Mouse (Mus musculus): ENCODE measurements around the gene Igsf6. TPM values are rescaled to one million over a fixed set of nuclear protein-coding genes. Genes with fewer than 3 reads are reported as not detected.

The Igsf6 gene
- polyA plus RNA-seq, 1 experiment from 2014 or later: 0.96 TPM

DNA sequence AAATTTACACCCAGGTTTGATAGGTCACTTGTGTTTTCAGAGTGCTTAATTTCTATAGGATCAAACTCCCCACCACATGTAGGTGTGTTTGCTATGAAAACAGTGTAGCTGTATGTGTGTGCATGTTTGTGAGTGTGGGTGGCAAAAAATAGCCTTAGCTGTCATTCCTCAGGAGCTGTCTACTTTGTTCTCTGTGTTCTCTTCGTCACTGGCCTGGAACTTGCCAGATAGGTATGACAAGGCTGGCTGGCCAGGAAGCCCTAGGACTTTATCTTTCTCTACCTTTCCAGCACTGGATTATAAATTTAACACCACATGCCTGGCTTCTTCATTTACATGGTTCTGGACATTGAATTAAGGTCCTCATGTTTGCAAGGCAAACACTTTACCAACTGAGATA lies 30.1 kb downstream of the Igsf6 start:
- no peaks in the 10 kb centered on the region for H3K9me3 ChIP-seq (ENCODE audit: control insufficient read depth, low read length)
- H3K9ac ChIP-seq (ENCODE audit: low read length): no peak overlapping the region
- H3K4me1 ChIP-seq (replicated peaks; ENCODE audit: control insufficient read depth, insufficient read depth, low read length): no peaks in the 10 kb centered on the region
- no peak overlapping the region for H3K4me2 ChIP-seq (ENCODE audit: low read depth, low read length, severe bottlenecking)
- no peaks in the 10 kb centered on the region for H3K36me3 ChIP-seq (ENCODE audit: control insufficient read depth, insufficient read depth, low read length)
- 88% methylated on average over 1 of the region's 1 CpGs for WGBS
- no peak overlapping the region for H3K4me3 ChIP-seq (ENCODE audit: low read depth, low read length)
- H3K27ac ChIP-seq (ENCODE audit: low read depth, low read length): no peak overlapping the region
- DNase-seq (ENCODE audit: low spot score) (no peak), ATAC-seq (replicated peaks; ENCODE audit: low FRiP score) (no peak)
- no peaks in the 10 kb centered on the region for H3K27me3 ChIP-seq (ENCODE audit: control insufficient read depth, insufficient read depth, low read length)

DNA sequence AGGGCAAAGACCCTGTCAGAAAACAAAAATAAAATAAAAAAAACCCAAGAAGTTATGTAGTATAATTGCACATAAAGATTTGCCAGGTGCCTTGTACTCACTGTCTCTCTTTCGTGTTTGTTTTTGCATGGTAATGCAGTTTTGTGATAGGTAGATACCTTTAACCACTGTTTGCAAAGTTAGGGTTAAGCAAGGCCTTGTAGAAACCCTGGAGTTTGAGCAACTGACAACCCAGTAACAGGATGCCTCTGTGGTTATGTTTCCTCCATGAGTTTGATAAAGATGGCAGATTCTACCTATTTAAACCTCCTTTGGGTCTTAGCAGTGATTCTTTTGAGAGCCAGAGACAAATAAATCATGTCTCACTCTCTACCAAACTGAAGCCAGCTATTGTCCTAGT lies 30.9 kb downstream of the Igsf6 start:
- ATAC-seq (replicated peaks; ENCODE audit: low FRiP score): no peak
- H3K4me2 ChIP-seq (ENCODE audit: low read depth, low read length, severe bottlenecking): no peak overlapping the region
- H3K9ac ChIP-seq (ENCODE audit: low read length): no peak overlapping the region
- H3K4me3 ChIP-seq (ENCODE audit: low read depth, low read length): no peak overlapping the region
- no peak for DNase-seq (ENCODE audit: low spot score)
- no peaks in the 10 kb centered on the region for H3K4me1 ChIP-seq (replicated peaks; ENCODE audit: control insufficient read depth, insufficient read depth, low read length)
- H3K27me3 ChIP-seq (ENCODE audit: control insufficient read depth, insufficient read depth, low read length): no peaks in the 10 kb centered on the region
- H3K36me3 ChIP-seq (ENCODE audit: control insufficient read depth, insufficient read depth, low read length): no peaks in the 10 kb centered on the region
- no peaks in the 10 kb centered on the region for H3K9me3 ChIP-seq (ENCODE audit: control insufficient read depth, low read length)
- WGBS: 95% methylated on average over 1 of the region's 1 CpGs
- no peak overlapping the region for H3K27ac ChIP-seq (ENCODE audit: low read depth, low read length)

DNA sequence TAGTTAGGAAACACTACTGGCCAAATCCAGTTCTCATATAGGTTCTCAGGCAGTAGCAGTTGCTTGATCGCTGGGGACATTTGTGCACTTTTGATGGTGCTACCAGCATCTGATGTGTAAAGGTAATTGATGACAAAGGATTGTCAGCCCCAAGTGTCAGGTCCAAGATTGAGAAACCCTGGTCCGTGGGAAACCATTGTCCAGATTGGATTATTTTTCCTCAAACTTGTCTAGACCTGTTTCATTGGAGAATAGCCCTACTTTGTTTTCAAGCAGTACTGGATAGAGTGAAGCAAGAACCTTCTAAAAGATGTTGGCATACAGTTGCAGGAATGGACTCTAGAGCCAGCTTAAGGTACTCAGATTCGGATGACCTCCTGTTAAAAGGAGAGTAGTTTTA lies 31.4 kb downstream of the Igsf6 start:
- Histone ChIP-seq H3K36me3 (ENCODE audit: control insufficient read depth, insufficient read depth, low read length) (no peaks in the 10 kb centered on the region), H3K4me1 (replicated peaks; ENCODE audit: control insufficient read depth, insufficient read depth, low read length) (0 out of 2 replicates have a peak, but pooled peaks cover 2% of the 10 kb centered on the region), H3K4me3 (ENCODE audit: low read depth, low read length) (no peak overlapping the region), H3K4me2 (ENCODE audit: low read depth, low read length, severe bottlenecking) (no peak overlapping the region), H3K27me3 (ENCODE audit: control insufficient read depth, insufficient read depth, low read length) (no peaks in the 10 kb centered on the region), H3K9ac (ENCODE audit: low read length) (no peak overlapping the region), H3K27ac (ENCODE audit: low read depth, low read length) (no peak overlapping the region), H3K9me3 (ENCODE audit: control insufficient read depth, low read length) (no peaks in the 10 kb centered on the region)
- 94% methylated on average over 3 of the region's 3 CpGs for WGBS
- ATAC-seq (replicated peaks; ENCODE audit: low FRiP score): no peak
- DNase-seq (ENCODE audit: low spot score): no peak

DNA sequence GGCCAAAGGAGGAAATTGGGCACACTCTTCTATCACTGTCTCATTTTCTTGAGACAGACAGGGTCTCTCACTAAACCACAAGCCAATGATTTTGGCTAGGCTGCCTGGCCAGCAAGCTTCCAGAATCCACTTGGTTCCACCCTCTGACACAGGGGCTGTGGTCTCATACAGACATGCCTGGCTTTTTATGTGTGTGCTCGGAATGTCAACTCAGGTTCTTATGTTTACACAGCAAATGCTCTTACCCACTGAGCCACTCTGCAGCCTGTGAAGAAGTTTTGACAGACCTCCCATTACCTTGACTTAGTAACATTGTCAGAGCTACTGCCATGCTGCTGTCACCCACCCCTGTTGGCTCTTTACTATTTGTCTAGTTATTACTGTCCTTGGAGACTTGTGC lies 32.4 kb downstream of the Igsf6 start:
- H3K9ac ChIP-seq (ENCODE audit: low read length): no peak overlapping the region
- no peak for DNase-seq (ENCODE audit: low spot score)

DNA sequence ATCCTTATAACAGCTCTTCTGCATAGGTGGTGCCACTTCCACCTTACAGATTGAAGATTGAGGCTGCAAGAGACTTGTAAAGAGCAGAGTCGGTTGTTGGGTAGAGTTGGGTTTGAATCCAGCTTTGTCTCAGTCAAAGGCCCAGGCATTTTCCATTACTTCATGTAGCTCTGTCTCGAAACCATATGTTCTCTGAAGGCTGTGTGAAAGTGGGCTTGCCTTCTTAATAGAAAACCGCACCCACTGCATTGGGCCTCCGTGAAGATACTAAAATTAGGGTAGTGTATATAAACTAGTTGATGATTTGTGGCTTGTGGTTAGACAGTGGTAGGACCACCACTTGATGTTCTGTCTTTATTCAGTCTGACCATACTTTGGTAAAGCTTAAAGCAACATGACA lies 33.8 kb downstream of the Igsf6 start:
- H3K9me3 ChIP-seq (ENCODE audit: control insufficient read depth, low read length): no peaks in the 10 kb centered on the region
- no peak overlapping the region for H3K4me3 ChIP-seq (ENCODE audit: low read depth, low read length)
- H3K4me1 ChIP-seq (replicated peaks; ENCODE audit: control insufficient read depth, insufficient read depth, low read length): peaks cover 9% of the 10 kb centered on the region; the same call in 1 of the 2 replicates
- no peak overlapping the region for H3K4me2 ChIP-seq (ENCODE audit: low read depth, low read length, severe bottlenecking)
- DNase-seq (ENCODE audit: low spot score): no peak
- no peak overlapping the region for H3K9ac ChIP-seq (ENCODE audit: low read length)
- H3K27me3 ChIP-seq (ENCODE audit: control insufficient read depth, insufficient read depth, low read length): no peaks in the 10 kb centered on the region
- 97% methylated on average over 4 of the region's 4 CpGs for WGBS
- no peak for ATAC-seq (replicated peaks; ENCODE audit: low FRiP score)
- H3K36me3 ChIP-seq (ENCODE audit: control insufficient read depth, insufficient read depth, low read length): no peaks in the 10 kb centered on the region
- H3K27ac ChIP-seq (ENCODE audit: low read depth, low read length): no peak overlapping the region

More for the DNA sequence above, 32.4 kb downstream of the Igsf6 start:
- Histone ChIP-seq H3K27me3 (ENCODE audit: control insufficient read depth, insufficient read depth, low read length) (no peaks in the 10 kb centered on the region), H3K27ac (ENCODE audit: low read depth, low read length) (no peak overlapping the region), H3K36me3 (ENCODE audit: control insufficient read depth, insufficient read depth, low read length) (no peaks in the 10 kb centered on the region), H3K4me3 (ENCODE audit: low read depth, low read length) (no peak overlapping the region), H3K4me1 (replicated peaks; ENCODE audit: control insufficient read depth, insufficient read depth, low read length) (0 out of 2 replicates have a peak, but pooled peaks cover 4% of the 10 kb centered on the region), H3K4me2 (ENCODE audit: low read depth, low read length, severe bottlenecking) (no peak overlapping the region), H3K9me3 (ENCODE audit: control insufficient read depth, low read length) (no peaks in the 10 kb centered on the region)
- WGBS: 88% methylated on average over 1 of the region's 1 CpGs
- ATAC-seq (replicated peaks; ENCODE audit: low FRiP score): no peak

DNA sequence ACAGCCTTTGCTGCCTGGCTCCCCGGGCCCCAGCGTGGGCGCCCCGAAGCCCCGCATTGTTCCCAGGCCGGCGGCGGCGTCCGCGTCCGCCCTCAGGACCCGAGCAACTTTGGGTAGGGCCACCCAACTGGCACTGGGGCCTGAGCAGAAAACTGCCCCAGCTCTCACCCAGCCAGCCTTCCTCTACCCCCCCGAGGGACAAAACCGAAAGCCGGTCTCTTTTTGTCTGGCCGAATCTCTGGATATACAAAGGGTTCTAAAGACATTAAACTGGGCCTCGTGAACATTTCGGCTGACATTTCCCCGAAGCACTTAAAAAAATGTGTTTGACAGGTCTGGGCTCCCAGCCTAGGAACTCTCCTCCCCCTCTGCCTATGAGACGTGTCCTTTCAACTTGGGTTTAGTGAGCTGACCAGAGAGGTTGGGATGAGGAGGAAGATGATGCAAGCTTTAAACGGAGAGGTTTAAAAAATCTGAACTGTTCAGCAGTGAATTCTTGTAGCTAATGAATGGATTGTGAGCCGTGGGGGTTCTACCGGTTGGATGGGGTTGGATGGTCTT lies 39.1 kb downstream of the Igsf6 start:
- Histone ChIP-seq H3K4me2 (ENCODE audit: low read depth, low read length, severe bottlenecking) (peak overlapping the region; percentile 81), H3K27ac (ENCODE audit: low read depth, low read length) (peak overlapping the region; percentile 97), H3K9ac (ENCODE audit: low read length) (peak overlapping the region; percentile 99), H3K36me3 (ENCODE audit: control insufficient read depth, insufficient read depth, low read length) (no peaks in the 10 kb centered on the region), H3K4me3 (ENCODE audit: low read depth, low read length) (peak overlapping the region; percentile 96), H3K9me3 (ENCODE audit: control insufficient read depth, low read length) (no peaks in the 10 kb centered on the region), H3K27me3 (ENCODE audit: control insufficient read depth, insufficient read depth, low read length) (no peaks in the 10 kb centered on the region), H3K4me1 (replicated peaks; ENCODE audit: control insufficient read depth, insufficient read depth, low read length) (peaks cover 9% of the 10 kb centered on the region; the same call in 1 of the 2 replicates)
- WGBS: under 1% methylated on average over 24 of the region's 24 CpGs
- DNase-seq (ENCODE audit: low spot score) (no peak), ATAC-seq (replicated peaks; ENCODE audit: low FRiP score) (peak; percentile 58)

DNA sequence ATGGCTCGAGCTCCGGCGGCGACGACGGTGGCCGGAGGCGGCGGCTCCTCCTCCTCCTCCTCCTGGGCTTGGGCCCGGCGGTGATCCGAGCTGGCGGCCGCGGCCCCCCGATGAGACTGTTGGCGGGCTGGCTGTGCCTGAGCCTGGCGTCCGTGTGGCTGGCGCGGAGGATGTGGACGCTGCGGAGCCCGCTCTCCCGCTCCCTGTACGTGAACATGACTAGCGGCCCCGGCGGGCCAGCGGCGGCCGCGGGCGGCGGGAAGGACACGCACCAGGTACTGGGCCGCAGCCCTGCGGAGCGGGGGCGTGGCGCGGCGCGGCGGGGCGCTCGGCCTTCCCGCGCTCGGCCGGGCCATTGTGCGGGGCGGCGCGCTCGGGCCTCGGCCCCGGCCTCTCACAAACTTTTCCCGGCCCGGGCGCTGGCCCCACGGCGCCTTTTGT lies 39.7 kb downstream of the Igsf6 start:
- no peaks in the 10 kb centered on the region for H3K36me3 ChIP-seq (ENCODE audit: control insufficient read depth, insufficient read depth, low read length)
- ATAC-seq (replicated peaks; ENCODE audit: low FRiP score) (peak; percentile 81), DNase-seq (ENCODE audit: low spot score) (no peak)
- peak overlapping the region; percentile 81 for H3K4me2 ChIP-seq (ENCODE audit: low read depth, low read length, severe bottlenecking)
- H3K4me3 ChIP-seq (ENCODE audit: low read depth, low read length): peak overlapping the region; percentile 96
- no peaks in the 10 kb centered on the region for H3K9me3 ChIP-seq (ENCODE audit: control insufficient read depth, low read length)
- H3K9ac ChIP-seq (ENCODE audit: low read length): peak overlapping the region; percentile 99
- H3K27me3 ChIP-seq (ENCODE audit: control insufficient read depth, insufficient read depth, low read length): no peaks in the 10 kb centered on the region
- H3K4me1 ChIP-seq (replicated peaks; ENCODE audit: control insufficient read depth, insufficient read depth, low read length): peaks cover 9% of the 10 kb centered on the region; the same call in 1 of the 2 replicates
- WGBS: under 1% methylated on average over 54 of the region's 63 CpGs
- H3K27ac ChIP-seq (ENCODE audit: low read depth, low read length): peak overlapping the region; percentile 97

DNA sequence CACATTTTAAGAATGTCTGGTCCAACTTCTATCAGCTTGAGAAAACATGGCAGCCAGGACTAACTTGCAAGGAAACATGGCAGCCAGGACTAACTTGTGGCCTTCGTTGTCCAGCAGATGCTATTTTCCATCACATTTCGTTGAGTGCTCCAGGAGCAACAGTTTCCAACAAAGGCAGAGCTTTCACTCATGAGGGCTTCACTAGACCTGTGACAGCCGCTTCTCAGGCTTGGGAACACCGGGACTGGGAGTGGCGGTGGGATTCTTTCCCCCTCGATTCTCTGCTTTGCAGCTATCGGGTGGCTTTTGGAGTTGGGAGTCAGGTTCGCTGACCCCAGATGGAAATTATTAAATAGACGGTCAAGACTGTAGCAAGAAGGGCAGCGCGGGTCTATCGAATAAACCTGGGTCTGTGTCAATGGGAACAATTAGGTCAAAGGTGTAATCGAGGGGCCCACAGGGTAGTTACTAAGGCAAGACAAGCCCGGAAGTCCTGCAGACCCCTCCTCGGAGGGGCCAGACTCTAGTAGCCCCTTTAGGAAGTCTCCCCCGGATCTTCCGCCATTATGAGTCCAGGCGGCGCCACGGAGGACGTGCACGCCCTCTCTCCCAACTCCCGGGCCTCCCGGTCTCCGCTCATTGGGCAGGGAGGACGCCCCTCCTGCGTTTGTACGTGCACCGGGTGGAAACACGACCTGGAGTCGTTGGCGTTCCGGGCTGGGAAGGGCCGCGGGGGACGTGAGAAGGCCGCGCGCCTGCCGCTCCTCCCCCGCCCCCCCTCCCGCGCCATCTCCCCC lies 40.3 kb downstream of the Igsf6 start, which contains the start of gene Mettl9:
Gene Mettl9 (plus strand): TSS at position 590 of the 797 bp plus-strand sequence.
- Histone ChIP-seq H3K4me1 (replicated peaks; ENCODE audit: control insufficient read depth, insufficient read depth, low read length) (peaks cover 9% of the 10 kb centered on the region; the same call in 1 of the 2 replicates), H3K36me3 (ENCODE audit: control insufficient read depth, insufficient read depth, low read length) (no peaks in the 10 kb centered on the region), H3K4me2 (ENCODE audit: low read depth, low read length, severe bottlenecking) (peak within 1 kb of the TSS; percentile 81), H3K9ac (ENCODE audit: low read length) (peak within 1 kb of the TSS; percentile 99), H3K4me3 (ENCODE audit: low read depth, low read length) (peak within 1 kb of the TSS; percentile 96), H3K9me3 (ENCODE audit: control insufficient read depth, low read length) (no peaks in the 10 kb centered on the region), H3K27ac (ENCODE audit: low read depth, low read length) (peak within 1 kb of the TSS; percentile 97), H3K27me3 (ENCODE audit: control insufficient read depth, insufficient read depth, low read length) (no peaks in the 10 kb centered on the region)
- DNase-seq (ENCODE audit: low spot score) (peak; percentile 98), ATAC-seq (replicated peaks; ENCODE audit: low FRiP score) (peak; percentile 96)
- 3% methylated on average over 42 of the region's 43 CpGs for WGBS

All from forebrain, embryonic 11.5 days (tissue).